Mouse (Mus musculus) lung, embryonic 14.5 days (tissue): Measurements from ENCODE around the gene Fxn. TPM values are rescaled to one million over a fixed set of nuclear protein-coding genes. Genes with fewer than 3 reads are reported as not detected.

Experiments used
- ATAC-seq: fragments of 200-750 bp; cut with Nextera tagmentation; 2 replicates; pipeline ENCODE4 v1.8.0; 2017; ENCODE audit warnings: mild to moderate bottlenecking, moderate TSS enrichment, moderate library complexity; ENCODE audit not compliant: insufficient read depth
- DNase-seq: peaks from one replicate; pipeline ENCODE4 v3.0.0-alpha.2; 2015
- H3K27ac ChIP-seq: fragments of 300-500 bp; sonication (generic); 2 replicates; pipeline ENCODE4 v1.5.1; 2014; ENCODE audit warnings: low read depth, mild to moderate bottlenecking, moderate library complexity
- H3K27me3 ChIP-seq: fragments of 300-500 bp; sonication (generic); 2 replicates; pipeline ENCODE4 v1.6.1; 2014; ENCODE audit warnings: low read length, control low read depth; ENCODE audit not compliant: insufficient read depth
- H3K36me3 ChIP-seq: fragments of 300-500 bp; sonication (generic); 2 replicates; pipeline ENCODE4 v1.6.1; 2014; ENCODE audit warnings: control low read depth; ENCODE audit not compliant: insufficient read depth
- H3K4me1 ChIP-seq: fragments of 300-500 bp; sonication (generic); 2 replicates; pipeline ENCODE4 v1.6.1; 2014; ENCODE audit warnings: antibody characterized with exemption, control low read depth; ENCODE audit not compliant: insufficient read depth
- H3K4me2 ChIP-seq: fragments of 300-500 bp; sonication (generic); 2 replicates; pipeline ENCODE4 v1.6.1; 2014; ENCODE audit warnings: mild to moderate bottlenecking
- H3K4me3 ChIP-seq: fragments of 300-500 bp; sonication (generic); 2 replicates; pipeline ENCODE4 v1.5.1; 2014; ENCODE audit warnings: low read depth, low read length
- H3K9ac ChIP-seq: fragments of 300-500 bp; sonication (generic); 2 replicates; pipeline ENCODE4 v1.6.1; 2014
- H3K9me3 ChIP-seq: fragments of 300-500 bp; sonication (generic); 2 replicates; pipeline ENCODE4 v1.6.1; 2016; ENCODE audit warnings: low read depth, low read length, control low read depth
- CTCF ChIP-seq: IDR thresholded peaks from 2 replicates; pipeline ENCODE4 v1.5.1; 2016; ENCODE audit warnings: antibody characterized with exemption, low read depth
- WGBS: fragments of 180-500 bp; shearing (Covaris S2); extraction: QIAGEN DNeasy Blood & Tissue Kit; methylation state at CpG from one replicate; pipeline ENCODE4 v1.1.7; 2014; 5-methylcytosine and 5-hydroxymethylcytosine counted together
- polyA plus RNA-seq: library from polyadenylated mRNA; unstranded; fragments of >200 nt; fragmentation: Nextera tagmentation; extraction: Ambion mirVana; gene quantifications from 2 replicates; pipeline ENCODE4 v1.2.1, GENCODE M21; 2014

Gene Fxn
- polyA plus RNA-seq, 1 experiment from 2014 or later, result 52.9 TPM

- peak overlapping the region; percentile 58; the same call in 1 of the 2 replicates for H3K27ac ChIP-seq
- DNase-seq (peak; percentile 9), ATAC-seq (peak; percentile 46; the same call in 1 of the 2 replicates)
Observed at GRCm38 (mm10) chr19:24259390-24260351, 20.7 kb downstream of the Fxn start.

DNA sequence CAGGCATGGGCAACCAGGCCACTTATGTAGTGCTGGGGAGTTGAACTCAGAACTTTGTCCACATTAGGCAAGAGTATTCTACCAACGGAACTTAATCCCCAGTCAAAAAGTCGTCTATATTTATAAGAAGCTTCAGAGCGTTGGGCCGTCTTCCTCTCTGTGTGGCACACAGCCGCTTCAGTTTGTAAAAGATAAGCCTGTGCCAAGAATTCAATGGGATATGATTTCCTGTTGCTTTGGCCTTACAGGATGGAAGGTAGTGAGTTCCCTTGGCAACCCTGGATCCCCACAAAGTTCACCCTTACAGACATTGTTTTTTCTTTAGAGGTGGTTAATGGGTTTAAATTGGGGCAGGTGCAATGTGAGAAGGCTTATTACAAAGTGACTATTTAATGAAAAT, 22.0 kb downstream of the Fxn start:
- H3K36me3 ChIP-seq, result peaks cover 8% of the 10 kb centered on the region; the same call in 1 of the 2 replicates
- no peak overlapping the region for H3K9ac ChIP-seq
- ATAC-seq (peak; percentile 79), DNase-seq (peak; percentile 77)
- no peak overlapping the region for H3K4me3 ChIP-seq
- no peak for TF ChIP-seq CTCF
- 29% methylated on average over 5 of the region's 5 CpGs for WGBS
- no peaks in the 10 kb centered on the region for H3K27me3 ChIP-seq
- no peaks in the 10 kb centered on the region for H3K9me3 ChIP-seq
- no peak overlapping the region for H3K4me2 ChIP-seq
- peak overlapping the region; percentile 37 for H3K27ac ChIP-seq
- peaks cover 5% of the 10 kb centered on the region for H3K4me1 ChIP-seq

More at GRCm38 (mm10) chr19:24259390-24260351, 20.7 kb downstream of the Fxn start:
- no peak overlapping the region for H3K4me3 ChIP-seq
- no peak overlapping the region for H3K9ac ChIP-seq
- no peak overlapping the region for H3K4me2 ChIP-seq
- no peak for TF ChIP-seq CTCF
- H3K4me1 ChIP-seq, result peaks cover 5% of the 10 kb centered on the region
- WGBS, result 67% methylated on average over 12 of the region's 12 CpGs
- H3K9me3 ChIP-seq, result no peaks in the 10 kb centered on the region
- H3K36me3 ChIP-seq, result peaks cover 13% of the 10 kb centered on the region; the same call in 1 of the 2 replicates
- no peaks in the 10 kb centered on the region for H3K27me3 ChIP-seq

- H3K9me3 ChIP-seq, result no peaks in the 10 kb centered on the region
- ATAC-seq (peak; percentile 44; the same call in 1 of the 2 replicates), DNase-seq (no peak)
- no peak overlapping the region for H3K9ac ChIP-seq
- H3K4me2 ChIP-seq, result no peak overlapping the region
- no peak for TF ChIP-seq CTCF
- no peaks in the 10 kb centered on the region for H3K27me3 ChIP-seq
- H3K36me3 ChIP-seq, result peaks cover 7% of the 10 kb centered on the region; the same call in 1 of the 2 replicates
- peak overlapping the region; percentile 37 for H3K27ac ChIP-seq
- peaks cover 5% of the 10 kb centered on the region for H3K4me1 ChIP-seq
- no peak overlapping the region for H3K4me3 ChIP-seq
- WGBS, result 68% methylated on average over 6 of the region's 6 CpGs
Observed at GRCm38 (mm10) chr19:24257962-24258361, 22.4 kb downstream of the Fxn start.

DNA sequence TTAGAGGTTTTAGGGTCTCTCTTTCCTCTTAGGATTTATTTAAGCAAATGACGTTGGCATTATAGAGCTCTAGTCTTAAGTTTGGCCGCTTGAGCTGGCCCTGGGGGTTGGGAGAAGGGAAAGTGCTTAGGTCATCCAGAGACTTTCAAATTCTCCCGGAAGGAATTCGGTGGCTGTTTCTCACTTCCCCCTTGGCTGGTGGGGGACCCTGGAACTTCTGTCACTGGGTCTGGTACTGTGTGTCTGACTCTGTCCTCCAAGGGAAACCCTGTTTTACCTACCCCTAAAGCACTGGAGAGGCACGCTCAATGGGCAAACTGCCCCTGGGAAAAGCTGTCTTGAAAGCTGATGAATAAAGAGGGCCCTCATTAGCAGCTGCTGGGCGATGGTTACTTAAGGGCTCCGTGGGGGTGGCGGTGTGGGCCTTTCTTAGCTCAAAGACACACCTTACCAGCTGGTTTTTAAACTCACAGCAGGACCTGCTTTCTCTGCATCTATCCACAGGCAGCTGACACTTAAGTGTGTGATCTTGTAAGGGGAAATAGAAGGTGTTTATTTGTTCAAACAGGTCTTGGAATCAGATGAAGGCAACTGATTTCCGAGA, 26.6 kb downstream of the Fxn start:
- no peak for ATAC-seq
- no peak for TF ChIP-seq CTCF
- Histone ChIP-seq H3K4me3 (no peak overlapping the region), H3K27ac (0 out of 2 replicates have a peak overlapping the region, but pooled peaks have one; percentile 15), H3K27me3 (no peaks in the 10 kb centered on the region), H3K4me1 (peaks cover 16% of the 10 kb centered on the region), H3K4me2 (no peak overlapping the region), H3K36me3 (no peaks in the 10 kb centered on the region), H3K9ac (no peak overlapping the region), H3K9me3 (no peaks in the 10 kb centered on the region)
- peak; percentile 24 for DNase-seq
- 17% methylated on average over 9 of the region's 9 CpGs for WGBS

- no peak overlapping the region for H3K4me3 ChIP-seq
- peak overlapping the region; percentile 77 for H3K27ac ChIP-seq
- peak; percentile 66 for DNase-seq
- TF ChIP-seq CTCF, result no peak
- H3K4me1 ChIP-seq, result peaks cover 17% of the 10 kb centered on the region
- no peaks in the 10 kb centered on the region for H3K27me3 ChIP-seq
- H3K36me3 ChIP-seq, result no peaks in the 10 kb centered on the region
- ATAC-seq, result peak; percentile 72; the same call in 1 of the 2 replicates
- WGBS, result 7% methylated on average over 6 of the region's 6 CpGs
- H3K9me3 ChIP-seq, result no peaks in the 10 kb centered on the region
- 0 out of 2 replicates have a peak overlapping the region, but pooled peaks have one; percentile 10 for H3K9ac ChIP-seq
- peak overlapping the region; percentile 35 for H3K4me2 ChIP-seq
Observed at GRCm38 (mm10) chr19:24251869-24252268, 28.5 kb downstream of the Fxn start.

- 81% methylated on average over 6 of the region's 6 CpGs for WGBS
- Histone ChIP-seq H3K4me3 (no peak overlapping the region), H3K27ac (no peak overlapping the region), H3K9me3 (no peaks in the 10 kb centered on the region), H3K4me2 (no peak overlapping the region), H3K27me3 (no peaks in the 10 kb centered on the region), H3K4me1 (peaks cover 6% of the 10 kb centered on the region; the same call in 1 of the 2 replicates), H3K9ac (no peak overlapping the region), H3K36me3 (no peaks in the 10 kb centered on the region)
- DNase-seq (no peak), ATAC-seq (no peak)
- TF ChIP-seq CTCF, result no peak
Observed at GRCm38 (mm10) chr19:24243340-24243739, 37.1 kb downstream of the Fxn start.
